ENCODE assay signal across 10 mouse cellular contexts in the genomic region with DNA sequence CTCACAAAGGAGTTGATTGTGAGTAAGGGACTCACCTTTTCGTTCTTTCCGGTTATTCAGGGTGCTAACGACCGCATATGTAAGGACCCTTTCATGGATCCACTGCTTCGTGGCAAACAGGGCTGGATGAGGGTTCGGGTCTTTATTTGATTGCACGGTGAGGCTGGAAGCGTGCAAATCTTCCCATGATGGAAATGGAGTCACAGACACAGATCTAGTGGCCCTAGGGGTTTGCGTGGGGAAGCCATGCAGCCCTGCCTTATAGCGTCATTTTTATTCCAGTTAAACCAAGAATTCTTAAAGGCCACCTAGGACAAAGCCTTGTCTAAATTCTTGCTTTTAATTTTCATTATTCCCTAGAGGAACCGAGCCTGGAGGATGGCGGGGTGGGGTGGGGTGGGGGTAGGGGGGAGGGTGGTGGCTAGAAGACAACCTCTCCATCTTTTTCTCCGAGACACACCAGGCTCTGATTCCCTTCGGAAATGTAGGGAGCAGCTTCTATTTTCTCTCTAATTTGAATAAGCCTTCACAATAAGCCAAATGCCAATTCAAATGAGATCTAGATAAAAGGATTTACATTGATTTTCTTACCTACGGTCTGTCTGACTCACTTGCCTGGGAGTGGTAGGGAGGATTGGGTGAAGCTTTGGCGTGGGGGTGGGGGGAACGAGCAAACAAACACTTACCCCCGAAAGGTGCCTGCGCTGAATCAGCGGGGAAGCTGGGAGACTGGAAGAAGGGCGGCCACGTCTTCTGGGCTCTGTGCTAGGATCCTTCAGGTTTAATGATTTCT. TPM values are rescaled to one million over a fixed set of nuclear protein-coding genes. Genes with fewer than 3 reads are reported as not detected.
DNase-seq lines count a peak whose midpoint lies in the region; ATAC-seq lines count a peak whose summit lies in the region.
"Had no signal": no experiment of that assay in that cellular context is flagged by ENCODE, and none has a peak within 500 bp of the region (broad histone marks: within the 10 kb centered on the region; RNA-seq: fewer than 3 reads in every experiment).

No protein-coding gene starts in this region.

- no peak for ATAC-seq in heart, embryonic 15.5 days (replicated peaks; ENCODE audit: insufficient number of reproducible peaks, insufficient read depth, low FRiP score, low read depth)
- ATAC-seq in forebrain, embryonic 15.5 days (replicated peaks) = no peak
- peak; percentile 76 for ATAC-seq in midbrain, embryonic 12.5 days (ENCODE audit: low FRiP score, low read depth)

- H3K9me3 ChIP-seq in heart, embryonic 15.5 days (replicated peaks) = no peaks in the 10 kb centered on the region
- no peaks in the 10 kb centered on the region for H3K9me3 ChIP-seq in forebrain, embryonic 15.5 days
- H3K9me3 ChIP-seq in midbrain, embryonic 12.5 days = no peaks in the 10 kb centered on the region

- H3K4me3 ChIP-seq in heart, embryonic 15.5 days = 0 out of 2 replicates have a peak overlapping the region, but pooled peaks have one; percentile 3
- peak overlapping the region; percentile 13 for H3K4me3 ChIP-seq in forebrain, embryonic 15.5 days
- peak overlapping the region; percentile 12; the same call in 1 of the 2 replicates for H3K4me3 ChIP-seq in midbrain, embryonic 12.5 days

- no peak for DNase-seq in heart, adult 18-20 months
- peak; percentile 86 for DNase-seq in ZHBTc4 (ENCODE audit: low read depth, low spot score)
- no peak for DNase-seq in gastrocnemius, adult 8-10 months (ENCODE audit: low spot score in 2 of 2)
- DNase-seq in urinary bladder, postnatal 36 days (ENCODE audit: low spot score in 2 of 2) = no peak
- DNase-seq in spleen, postnatal 14 days (ENCODE audit: low spot score in 2 of 2) = no peak

- H3K4me2 ChIP-seq in heart, embryonic 15.5 days = peak overlapping the region; percentile 41
- H3K4me2 ChIP-seq in forebrain, embryonic 15.5 days (replicated peaks) = peak overlapping the region; percentile 38
- peak overlapping the region; percentile 43 for H3K4me2 ChIP-seq in midbrain, embryonic 12.5 days (replicated peaks)

- H3K27me3 ChIP-seq in heart, embryonic 15.5 days = no peaks in the 10 kb centered on the region
- no peaks in the 10 kb centered on the region for H3K27me3 ChIP-seq in forebrain, embryonic 15.5 days
- H3K27me3 ChIP-seq in midbrain, embryonic 12.5 days = no peaks in the 10 kb centered on the region

- 0 out of 2 replicates have a peak, but pooled peaks cover 2% of the 10 kb centered on the region for H3K4me1 ChIP-seq in heart, embryonic 15.5 days (replicated peaks)
- H3K4me1 ChIP-seq in forebrain, embryonic 15.5 days = peaks cover 12% of the 10 kb centered on the region
- peaks cover 9% of the 10 kb centered on the region; the same call in 1 of the 2 replicates for H3K4me1 ChIP-seq in midbrain, embryonic 12.5 days

- H3K27ac ChIP-seq in heart, embryonic 15.5 days = no peak overlapping the region
- H3K27ac ChIP-seq in forebrain, embryonic 15.5 days (replicated peaks) = 0 out of 2 replicates have a peak overlapping the region, but pooled peaks have one; percentile 37
- peak overlapping the region; percentile 77 for H3K27ac ChIP-seq in midbrain, embryonic 12.5 days (replicated peaks)
- H3K27ac ChIP-seq: macrophage had no signal

- 30% methylated on average over 22 of the region's 22 CpGs for whole genome bisulfite sequencing in heart, embryonic 15.5 days
- WGBS in forebrain, embryonic 15.5 days = 14% methylated on average over 22 of the region's 22 CpGs
- WGBS in midbrain, embryonic 12.5 days = 13% methylated on average over 22 of the region's 22 CpGs

- H3K9ac ChIP-seq in heart, embryonic 15.5 days = no peak overlapping the region
- H3K9ac ChIP-seq in forebrain, embryonic 15.5 days (replicated peaks) = peak overlapping the region; percentile 28; the same call in 1 of the 2 replicates
- H3K9ac ChIP-seq in midbrain, embryonic 12.5 days (replicated peaks) = peak overlapping the region; percentile 34; the same call in 1 of the 2 replicates

- H3K36me3 ChIP-seq in heart, embryonic 15.5 days = no peaks in the 10 kb centered on the region
- H3K36me3 ChIP-seq in forebrain, embryonic 15.5 days = no peaks in the 10 kb centered on the region
- no peaks in the 10 kb centered on the region for H3K36me3 ChIP-seq in midbrain, embryonic 12.5 days

RNA-seq across cellular contexts. Expression of a gene that starts 0.7 kb away (rescaled TPM):
- polyA plus RNA-seq in heart, embryonic 15.5 days (2015; fragmentation: Nextera tagmentation; extraction: Ambion mirVana) = 0.11 and 0.14 TPM in 2 replicates
- under 1 TPM; 0.17 to 0.51 TPM for total RNA-seq in heart, adult 18-20 months (2021)
- 0.33 and 0.34 TPM in 2 replicates for polyA plus RNA-seq in forebrain, embryonic 15.5 days (2015; fragmentation: Nextera tagmentation; extraction: Ambion mirVana)
- 0.15 and 0.20 TPM in 2 replicates for polyA plus RNA-seq in midbrain, embryonic 12.5 days (2016; fragmentation: Nextera tagmentation; extraction: Ambion mirVana)
- under 1 TPM; 0.15 to 0.52 (median 0.44) TPM for total RNA-seq in gastrocnemius, adult 8-10 months (2022)
- total RNA-seq: MEL had no signal
- polyA plus RNA-seq: macrophage had no signal

RNA-seq across cellular contexts. Expression of a gene that starts 37.0 kb away (rescaled TPM):
- 344 and 378 TPM in 2 replicates for polyA plus RNA-seq in heart, embryonic 15.5 days (2015; fragmentation: Nextera tagmentation; extraction: Ambion mirVana)
- total RNA-seq in heart, adult 18-20 months (2021) = 100 to 1,000 TPM; 828 to 862 TPM
- 116 and 118 TPM in 2 replicates for polyA plus RNA-seq in forebrain, embryonic 15.5 days (2015; fragmentation: Nextera tagmentation; extraction: Ambion mirVana)
- 128 and 133 TPM in 2 replicates for polyA plus RNA-seq in midbrain, embryonic 12.5 days (2016; fragmentation: Nextera tagmentation; extraction: Ambion mirVana)
- total RNA-seq in gastrocnemius, adult 8-10 months (2022) = 100 to 1,000 TPM; 316 to 359 (median 349) TPM

RNA-seq across cellular contexts. Expression of a gene that starts 37.0 kb away (rescaled TPM):
- 249 and 320 TPM in 2 replicates for polyA plus RNA-seq in heart, embryonic 15.5 days (2015; fragmentation: Nextera tagmentation; extraction: Ambion mirVana)
- total RNA-seq in heart, adult 18-20 months (2021) = 100 to 1,000 TPM; 473 to 499 TPM
- 438 and 464 TPM in 2 replicates for polyA plus RNA-seq in forebrain, embryonic 15.5 days (2015; fragmentation: Nextera tagmentation; extraction: Ambion mirVana)
- 359 and 380 TPM in 2 replicates for polyA plus RNA-seq in midbrain, embryonic 12.5 days (2016; fragmentation: Nextera tagmentation; extraction: Ambion mirVana)
- total RNA-seq in gastrocnemius, adult 8-10 months (2022) = 100 to 1,000 TPM; 321 to 472 (median 367) TPM

RNA-seq across cellular contexts. Expression of a gene that starts 59.4 kb away (rescaled TPM):
- polyA plus RNA-seq in heart, embryonic 15.5 days (2015; fragmentation: Nextera tagmentation; extraction: Ambion mirVana) = 6.2 TPM in 2 replicates
- total RNA-seq in heart, adult 18-20 months (2021) = under 1 TPM; 0.22 to 0.41 TPM
- 30.4 and 34.8 TPM in 2 replicates for polyA plus RNA-seq in forebrain, embryonic 15.5 days (2015; fragmentation: Nextera tagmentation; extraction: Ambion mirVana)
- polyA plus RNA-seq in midbrain, embryonic 12.5 days (2016; fragmentation: Nextera tagmentation; extraction: Ambion mirVana) = 30.9 and 40.2 TPM in 2 replicates
- under 1 TPM; 0.13 to 0.65 (median 0.27) TPM for total RNA-seq in gastrocnemius, adult 8-10 months (2022)
- total RNA-seq: MEL had no signal
- polyA plus RNA-seq: macrophage had no signal
